Mouse (Mus musculus) C2C12 (cell line): Measurements from ENCODE around the gene Chac1. TPM values are rescaled to one million over a fixed set of nuclear protein-coding genes. Genes with fewer than 3 reads are reported as not detected.
A peak's percentile ranks its signal among the peaks of the same experiment; 100 is the strongest.

Source experiments
- H3K27me3 ChIP-seq: one replicate; pipeline ENCODE4 v1.6.1; 2011; ENCODE audit not compliant: control insufficient read depth, insufficient read depth, insufficient read length
- H3K36me3 ChIP-seq: one replicate; pipeline ENCODE4 v1.6.1; 2011; ENCODE audit not compliant: control insufficient read depth, insufficient read depth
- H3K4me3 ChIP-seq: one replicate; pipeline ENCODE4 v1.5.1; 2011; ENCODE audit warnings: mild to moderate bottlenecking, control low read depth; ENCODE audit not compliant: poor library complexity, insufficient read depth, severe bottlenecking
- H3K79me2 ChIP-seq: one replicate; pipeline ENCODE4 v1.6.1; 2011; ENCODE audit not compliant: control insufficient read depth, insufficient read depth
- H3K79me3 ChIP-seq: one replicate; pipeline ENCODE4 v1.6.1; 2011; ENCODE audit warnings: low read depth, control low read depth
- H3ac ChIP-seq: one replicate; pipeline ENCODE3; 2011; ENCODE audit warnings: low read depth; ENCODE audit not compliant: control insufficient read depth, insufficient read length
- CEBPB ChIP-seq: IDR thresholded peaks from one replicate; pipeline ENCODE4 v1.6.1; 2011; ENCODE audit warnings: low read depth, mild to moderate bottlenecking, control low read depth, moderate library complexity
- CTCF ChIP-seq: IDR thresholded peaks from one replicate; pipeline ENCODE4 v1.5.1; 2011; ENCODE audit not compliant: control insufficient read depth, insufficient read depth, insufficient read length
- FOSL1 ChIP-seq: IDR thresholded peaks from one replicate; pipeline ENCODE4 v1.8.0; 2011; ENCODE audit warnings: mild to moderate bottlenecking, low read length; ENCODE audit not compliant: poor library complexity, insufficient read depth, severe bottlenecking
- MAX ChIP-seq: IDR thresholded peaks from one replicate; pipeline ENCODE4 v1.6.1; 2011; ENCODE audit warnings: mild to moderate bottlenecking, control low read depth
- MYOD1 ChIP-seq: IDR thresholded peaks from one replicate; pipeline ENCODE4 v1.6.1; 2011; ENCODE audit warnings: low read depth; ENCODE audit not compliant: control insufficient read depth, insufficient read length
- MYOG ChIP-seq: IDR thresholded peaks from one replicate; pipeline ENCODE4 v1.6.1; 2011; ENCODE audit not compliant: control insufficient read depth, insufficient read length; ENCODE audit errors: extremely low read depth
- USF1 ChIP-seq: IDR thresholded peaks from one replicate; pipeline ENCODE4 v1.6.1; 2011; ENCODE audit warnings: low read depth, mild to moderate bottlenecking, control low read depth, moderate library complexity
- polyA plus RNA-seq: library from polyadenylated mRNA; unstranded; fragments of >200 nt; fragmentation: generic; extraction: Trizol; gene quantifications from one replicate; pipeline ENCODE4 v1.2.1, GENCODE M21; 2012; ENCODE audit warnings: missing spikeins

Chac1 gene
- polyA plus RNA-seq, 1 experiment, result 60.7 TPM

DNA sequence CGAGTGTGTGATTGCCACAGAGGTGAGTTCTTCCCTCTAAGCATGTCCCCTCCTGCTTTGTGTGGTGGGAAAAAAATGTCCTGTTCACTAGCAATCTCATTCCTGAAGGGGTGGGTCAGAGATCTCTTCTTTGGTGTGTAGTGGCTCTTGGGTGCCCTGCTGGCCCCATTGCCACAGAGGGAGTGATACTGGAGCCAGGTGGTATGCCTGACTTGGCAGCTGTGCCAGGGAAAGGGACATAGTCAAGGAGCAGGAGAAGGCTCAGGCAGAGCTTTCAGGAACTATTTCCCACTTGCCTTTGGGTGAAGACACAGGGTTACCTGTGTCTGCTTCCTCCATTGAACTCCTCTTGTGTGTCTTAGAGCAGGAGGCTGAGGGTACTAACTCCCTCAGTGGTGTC is 16.9 kb upstream of the Chac1 start:
- no peak overlapping the region for H3ac ChIP-seq
- no peak overlapping the region for H3K4me3 ChIP-seq
- H3K36me3 ChIP-seq, result no peaks in the 10 kb centered on the region
- no peaks in the 10 kb centered on the region for H3K79me3 ChIP-seq
- TF ChIP-seq MAX (no peak), FOSL1 (no peak), CEBPB (no peak), MYOD1 (no peak), CTCF (no peak), MYOG (no peak), USF1 (no peak)
- no peaks in the 10 kb centered on the region for H3K79me2 ChIP-seq
- H3K27me3 ChIP-seq, result peaks cover 39% of the 10 kb centered on the region

DNA sequence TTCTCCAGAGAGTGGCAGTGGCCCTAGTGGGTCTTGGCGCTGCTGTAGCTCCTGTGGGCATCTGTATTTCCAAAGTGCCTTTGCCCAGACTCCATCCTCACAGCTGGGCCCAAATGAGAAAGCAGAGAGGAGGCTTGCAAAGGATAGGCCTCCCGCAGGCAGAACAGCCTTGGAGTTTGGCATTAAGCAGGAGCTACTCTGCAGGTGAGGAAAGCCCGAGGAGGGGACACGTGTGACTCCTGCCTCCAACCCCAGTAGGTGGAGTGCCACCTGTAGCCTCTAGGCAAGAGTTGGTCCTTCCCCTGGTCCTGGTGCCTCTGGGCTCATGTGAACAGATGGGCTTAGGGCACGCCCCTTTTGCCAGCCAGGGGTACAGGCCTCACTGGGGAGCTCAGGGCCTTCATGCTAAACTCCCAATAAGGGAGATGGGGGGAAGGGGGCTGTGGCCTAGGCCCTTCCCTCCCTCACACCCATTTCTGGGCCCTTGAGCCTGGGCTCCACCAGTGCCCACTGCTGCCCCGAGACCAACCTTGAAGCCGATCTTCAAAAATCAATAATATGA is 16.0 kb upstream of the Chac1 start:
- Histone ChIP-seq H3ac (no peak overlapping the region), H3K79me2 (no peaks in the 10 kb centered on the region), H3K79me3 (no peaks in the 10 kb centered on the region), H3K27me3 (peaks cover 30% of the 10 kb centered on the region), H3K4me3 (no peak overlapping the region), H3K36me3 (no peaks in the 10 kb centered on the region)
- TF ChIP-seq MYOG, result no peak
- no peak for TF ChIP-seq MYOD1
- TF ChIP-seq CTCF, result no peak
- TF ChIP-seq MAX, result no peak
- TF ChIP-seq USF1, result no peak
- TF ChIP-seq FOSL1, result no peak
- TF ChIP-seq CEBPB, result no peak

DNA sequence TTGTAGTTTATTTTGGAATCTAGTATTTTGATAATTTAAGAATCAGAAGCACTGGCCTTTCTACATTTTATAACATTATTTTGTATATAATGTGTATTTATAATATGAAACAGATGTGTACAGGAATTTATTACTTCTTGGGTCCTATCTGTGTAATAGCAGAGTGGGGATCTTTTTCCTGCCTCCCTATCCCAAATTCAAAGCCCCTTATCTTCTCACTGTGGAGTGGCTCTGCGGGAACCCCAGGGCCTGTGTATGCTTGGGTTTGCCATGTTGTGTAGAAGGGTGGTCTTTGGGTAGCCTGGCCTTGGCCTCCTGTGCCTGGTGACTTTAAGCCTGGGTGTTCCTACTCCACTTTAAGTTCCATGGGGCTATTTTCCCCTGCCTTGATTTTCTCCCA is 15.5 kb upstream of the Chac1 start:
- TF ChIP-seq FOSL1 (no peak), MAX (no peak), USF1 (no peak)

DNA sequence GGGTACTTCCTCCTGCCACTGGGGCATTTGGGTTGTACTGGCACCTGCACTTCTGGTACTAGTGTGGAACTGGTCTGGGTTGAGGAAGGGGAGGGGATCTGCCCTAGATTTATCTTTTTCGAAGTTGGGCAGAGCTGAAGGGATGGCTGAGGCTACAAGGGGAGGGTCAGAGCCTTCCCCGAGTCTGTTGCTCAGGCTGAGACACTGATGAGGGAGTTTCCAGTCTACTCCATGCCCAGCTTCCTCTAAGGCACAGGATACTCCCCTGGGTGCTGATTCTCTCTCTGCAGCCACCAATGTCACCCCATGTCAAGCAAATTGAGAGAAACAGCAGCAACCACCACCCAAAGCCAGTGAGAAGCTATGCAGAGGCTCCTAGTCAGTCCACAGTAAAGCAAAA is 15.0 kb upstream of the Chac1 start:
- Histone ChIP-seq H3K4me3 (no peak overlapping the region), H3K79me3 (no peaks in the 10 kb centered on the region), H3K79me2 (no peaks in the 10 kb centered on the region), H3K36me3 (no peaks in the 10 kb centered on the region), H3ac (no peak overlapping the region), H3K27me3 (peaks cover 20% of the 10 kb centered on the region)
- TF ChIP-seq USF1, result no peak

More for the DNA sequence above, 15.5 kb upstream of the Chac1 start:
- Histone ChIP-seq H3K79me2 (no peaks in the 10 kb centered on the region), H3K79me3 (no peaks in the 10 kb centered on the region), H3K36me3 (no peaks in the 10 kb centered on the region), H3K4me3 (no peak overlapping the region), H3ac (no peak overlapping the region), H3K27me3 (peaks cover 25% of the 10 kb centered on the region)

DNA sequence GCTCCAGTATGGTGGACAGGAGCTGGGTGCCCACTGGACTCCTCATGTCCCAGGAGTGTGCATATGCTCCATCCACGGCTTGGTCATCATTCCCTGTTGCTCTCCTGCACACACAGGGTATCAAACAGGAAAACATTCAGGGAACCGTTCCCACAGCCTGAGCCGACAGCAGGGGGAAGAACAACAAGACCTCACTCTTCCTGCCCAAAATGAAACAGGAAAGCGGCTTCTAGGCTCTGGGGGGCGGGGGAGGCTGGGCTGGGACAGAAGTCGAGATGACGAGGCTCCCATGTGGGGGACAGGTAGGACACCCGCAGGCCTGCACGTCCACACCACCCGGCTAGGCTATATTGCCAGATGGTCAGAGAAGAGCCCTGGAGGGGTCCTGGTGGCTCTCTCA is 14.6 kb upstream of the Chac1 start:
- H3K27me3 ChIP-seq, result peaks cover 16% of the 10 kb centered on the region
- no peaks in the 10 kb centered on the region for H3K79me3 ChIP-seq
- no peak overlapping the region for H3K4me3 ChIP-seq
- H3K36me3 ChIP-seq, result no peaks in the 10 kb centered on the region
- no peak for TF ChIP-seq USF1
- H3ac ChIP-seq, result no peak overlapping the region
- H3K79me2 ChIP-seq, result no peaks in the 10 kb centered on the region

DNA sequence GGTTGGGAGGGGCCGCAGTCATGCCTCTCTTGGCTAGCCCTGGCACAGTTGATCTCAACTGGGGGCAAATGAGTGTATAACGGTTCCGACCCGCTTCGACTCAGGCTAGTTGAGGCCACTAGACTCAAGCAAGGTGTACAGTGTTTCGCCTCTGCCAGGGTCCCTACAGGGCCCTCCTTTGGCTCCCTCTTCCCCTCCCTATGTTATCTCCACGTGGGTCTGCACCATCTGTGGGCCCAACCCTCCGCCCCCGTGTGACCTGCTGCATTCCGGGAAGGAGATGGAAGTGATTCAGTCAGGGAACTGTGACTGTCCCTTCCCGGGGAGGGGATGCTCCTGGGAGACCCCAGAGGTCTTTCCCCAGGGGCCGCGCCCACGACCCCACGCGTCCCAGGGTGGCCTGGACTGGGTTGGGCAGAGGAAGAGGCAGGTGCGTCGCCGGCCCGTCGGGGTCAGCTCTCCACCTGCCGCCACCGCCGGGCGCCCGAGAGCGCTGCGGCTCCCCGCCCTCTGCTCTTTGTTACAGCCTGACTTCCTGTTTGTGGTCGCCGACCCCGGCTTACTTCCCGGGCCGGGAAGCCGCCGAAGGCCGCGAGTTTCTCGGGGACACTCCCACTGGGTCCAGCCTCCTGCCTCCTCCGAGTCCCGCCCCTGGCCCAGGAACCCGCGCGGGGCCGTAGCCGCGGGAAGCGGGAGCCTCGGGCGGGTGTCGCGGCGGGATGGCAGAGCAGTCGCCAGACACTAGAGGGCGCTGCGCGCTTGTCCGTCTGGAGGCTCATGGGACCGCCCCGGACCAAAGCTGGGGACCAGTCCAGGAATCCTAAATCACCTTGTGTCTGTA is 13.4 kb upstream of the Chac1 start:
- H3K36me3 ChIP-seq, result no peaks in the 10 kb centered on the region
- peak overlapping the region; percentile 29 for H3K4me3 ChIP-seq
- peak overlapping the region; percentile 20 for H3ac ChIP-seq
- H3K79me3 ChIP-seq, result no peaks in the 10 kb centered on the region
- no peaks in the 10 kb centered on the region for H3K79me2 ChIP-seq
- H3K27me3 ChIP-seq, result peaks cover 4% of the 10 kb centered on the region
- TF ChIP-seq CTCF (peak; percentile 86), MAX (no peak)
